Mouse (Mus musculus) intestine, postnatal 0 days (tissue): ENCODE data around the gene Tmem260. TPM values are rescaled to one million over a fixed set of nuclear protein-coding genes. Genes with fewer than 3 reads are reported as not detected.

Source experiments
- ATAC-seq: fragments of 200-750 bp; cut with Nextera tagmentation; 2 replicates; pipeline ENCODE4 v1.8.0; 2017; ENCODE audit warnings: mild to moderate bottlenecking, moderate TSS enrichment, moderate library complexity
- H3K27ac ChIP-seq: fragments of 300-500 bp; sonication (generic); 2 replicates; pipeline ENCODE4 v1.5.1; 2014; ENCODE audit warnings: mild to moderate bottlenecking, low read depth, low read length, moderate library complexity
- H3K27me3 ChIP-seq: fragments of 300-500 bp; sonication (generic); replicated peaks from 2 replicates; pipeline ENCODE4 v1.6.1; 2014; ENCODE audit warnings: low read length, mixed read lengths; ENCODE audit not compliant: control insufficient read depth, insufficient read depth
- H3K36me3 ChIP-seq: fragments of 300-500 bp; sonication (generic); 2 replicates; pipeline ENCODE4 v1.6.1; 2014; ENCODE audit warnings: mild to moderate bottlenecking, moderate library complexity; ENCODE audit not compliant: control insufficient read depth, insufficient read depth
- H3K4me1 ChIP-seq: fragments of 300-500 bp; sonication (generic); replicated peaks from 2 replicates; pipeline ENCODE4 v1.6.1; 2014; ENCODE audit warnings: antibody characterized with exemption, low read length, mixed read lengths; ENCODE audit not compliant: control insufficient read depth, insufficient read depth
- H3K4me2 ChIP-seq: fragments of 300-500 bp; sonication (generic); replicated peaks from 2 replicates; pipeline ENCODE4 v1.6.1; 2014; ENCODE audit warnings: low read depth, mild to moderate bottlenecking, moderate library complexity
- H3K4me3 ChIP-seq: fragments of 300-500 bp; sonication (generic); 2 replicates; pipeline ENCODE4 v1.5.1; 2014; ENCODE audit warnings: low read depth, low read length
- H3K9ac ChIP-seq: fragments of 300-500 bp; sonication (generic); 2 replicates; pipeline ENCODE4 v1.6.1; 2014; ENCODE audit warnings: mild to moderate bottlenecking, low read depth, low read length
- H3K9me3 ChIP-seq: fragments of 300-500 bp; sonication (generic); 2 replicates; pipeline ENCODE4 v1.6.1; 2016; ENCODE audit warnings: mixed run types; ENCODE audit not compliant: control insufficient read depth
- CTCF ChIP-seq: sonication (generic); IDR thresholded peaks from 2 replicates; pipeline ENCODE4 v1.5.1; 2016; ENCODE audit warnings: low read depth, mild to moderate bottlenecking, control low read depth, antibody characterized with exemption, moderate library complexity
- WGBS: fragments of 180-500 bp; shearing (Covaris S2); extraction: QIAGEN DNeasy Blood & Tissue Kit; methylation state at CpG from one replicate; pipeline ENCODE4 v1.1.7; 2014; 5-methylcytosine and 5-hydroxymethylcytosine counted together
- polyA plus RNA-seq: library from polyadenylated mRNA; unstranded; fragments of >200 nt; fragmentation: Nextera tagmentation; extraction: Ambion mirVana; gene quantifications from 2 replicates; pipeline ENCODE4 v1.2.1, GENCODE M21; 2015

The Tmem260 gene
- polyA plus RNA-seq, 1 experiment from 2014 or later: 6.2 TPM

GRCm38 (mm10) chr14:48513824-48514493, 68.0 kb downstream of the Tmem260 start:
- peaks cover 20% of the 10 kb centered on the region; the same call in 1 of the 2 replicates for H3K36me3 ChIP-seq
- no peaks in the 10 kb centered on the region for H3K9me3 ChIP-seq
- ATAC-seq: no peak
- H3K4me2 ChIP-seq: no peak overlapping the region
- no peak overlapping the region for H3K4me3 ChIP-seq
- 77% methylated on average over 12 of the region's 12 CpGs for WGBS
- TF ChIP-seq CTCF: no peak
- H3K27ac ChIP-seq: no peak overlapping the region
- H3K27me3 ChIP-seq: no peaks in the 10 kb centered on the region
- no peaks in the 10 kb centered on the region for H3K4me1 ChIP-seq
- no peak overlapping the region for H3K9ac ChIP-seq

- 79% methylated on average over 7 of the region's 7 CpGs for WGBS
- H3K9ac ChIP-seq: no peak overlapping the region
- no peaks in the 10 kb centered on the region for H3K27me3 ChIP-seq
- TF ChIP-seq CTCF: no peak
- H3K36me3 ChIP-seq: peaks cover 15% of the 10 kb centered on the region; the same call in 1 of the 2 replicates
- H3K4me3 ChIP-seq: no peak overlapping the region
- ATAC-seq: no peak
- H3K4me2 ChIP-seq: no peak overlapping the region
- H3K27ac ChIP-seq: no peak overlapping the region
- no peaks in the 10 kb centered on the region for H3K4me1 ChIP-seq
- H3K9me3 ChIP-seq: no peaks in the 10 kb centered on the region
Observed at GRCm38 (mm10) chr14:48514620-48515019, 68.7 kb downstream of the Tmem260 start.

- WGBS: 80% methylated on average over 8 of the region's 8 CpGs
- Histone ChIP-seq H3K27me3 (no peaks in the 10 kb centered on the region), H3K9ac (no peak overlapping the region), H3K4me1 (no peaks in the 10 kb centered on the region), H3K9me3 (no peaks in the 10 kb centered on the region), H3K4me3 (no peak overlapping the region), H3K36me3 (peaks cover 6% of the 10 kb centered on the region; the same call in 1 of the 2 replicates), H3K27ac (no peak overlapping the region), H3K4me2 (no peak overlapping the region)
- no peak for ATAC-seq
- no peak for TF ChIP-seq CTCF
Observed at GRCm38 (mm10) chr14:48515538-48515937, 69.6 kb downstream of the Tmem260 start.

GRCm38 (mm10) chr14:48523361-48523760, 77.4 kb downstream of the Tmem260 start:
- no peak overlapping the region for H3K4me3 ChIP-seq
- no peaks in the 10 kb centered on the region for H3K4me1 ChIP-seq
- no peak overlapping the region for H3K27ac ChIP-seq
- H3K4me2 ChIP-seq: no peak overlapping the region
- H3K36me3 ChIP-seq: no peaks in the 10 kb centered on the region
- no peak for ATAC-seq
- H3K9ac ChIP-seq: no peak overlapping the region
- no peaks in the 10 kb centered on the region for H3K9me3 ChIP-seq
- 18% methylated on average over 1 of the region's 1 CpGs for WGBS
- TF ChIP-seq CTCF: no peak
- H3K27me3 ChIP-seq: no peaks in the 10 kb centered on the region

GRCm38 (mm10) chr14:48524135-48524534, 78.2 kb downstream of the Tmem260 start:
- H3K9me3 ChIP-seq: no peaks in the 10 kb centered on the region
- H3K27ac ChIP-seq: no peak overlapping the region
- H3K4me3 ChIP-seq: no peak overlapping the region
- peak; percentile 77 for TF ChIP-seq CTCF
- no peak overlapping the region for H3K9ac ChIP-seq
- no peaks in the 10 kb centered on the region for H3K36me3 ChIP-seq
- 39% methylated on average over 9 of the region's 9 CpGs for WGBS
- no peak for ATAC-seq
- no peaks in the 10 kb centered on the region for H3K4me1 ChIP-seq
- no peak overlapping the region for H3K4me2 ChIP-seq
- no peaks in the 10 kb centered on the region for H3K27me3 ChIP-seq

GRCm38 (mm10) chr14:48525055-48525454, 79.1 kb downstream of the Tmem260 start:
- WGBS: 68% methylated on average over 6 of the region's 6 CpGs

More at GRCm38 (mm10) chr14:48525055-48525454, 79.1 kb downstream of the Tmem260 start:
- Histone ChIP-seq H3K9me3 (no peaks in the 10 kb centered on the region), H3K9ac (no peak overlapping the region), H3K4me2 (no peak overlapping the region), H3K4me1 (no peaks in the 10 kb centered on the region), H3K27ac (no peak overlapping the region), H3K27me3 (no peaks in the 10 kb centered on the region), H3K4me3 (no peak overlapping the region), H3K36me3 (no peaks in the 10 kb centered on the region)
- TF ChIP-seq CTCF: no peak
- ATAC-seq: no peak
